ENCODE assay signal across 15 mouse cellular contexts in genomic region chr11:119817898-119818297, GRCm38 (mm10).
DNase-seq lines count a peak whose midpoint lies in the region; ATAC-seq and TF ChIP-seq lines count a peak whose summit lies in the region.
"Had no signal": no experiment of that assay in that cellular context is flagged by ENCODE, and none has a peak within 500 bp of the region (broad histone marks: within the 10 kb centered on the region; RNA-seq: fewer than 3 reads in every experiment).

No protein-coding gene starts in this region.

- no peak overlapping the region for H3K4me3 ChIP-seq in heart, embryonic 15.5 days
- no peak overlapping the region for H3K4me3 ChIP-seq in MEL (ENCODE audit: control insufficient read depth in 1 of 2, insufficient read depth in 1 of 2, low read depth in 2 of 2, low read length in 2 of 2)
- no peak overlapping the region for H3K4me3 ChIP-seq in intestine, postnatal 0 days (ENCODE audit: low read depth, low read length)
- H3K4me3 ChIP-seq: heart, adult 2 months; limb, embryonic 12.5 days had no signal

- 61% methylated on average over 3 of the region's 3 CpGs for WGBS in heart, embryonic 15.5 days
- 71% methylated on average over 3 of the region's 3 CpGs for WGBS in intestine, postnatal 0 days

- no peak overlapping the region for H3K9ac ChIP-seq in heart, embryonic 15.5 days
- no peak overlapping the region for H3K9ac ChIP-seq in MEL (ENCODE audit: control insufficient read depth, low read depth, low read length, poor library complexity, severe bottlenecking)
- no peak overlapping the region for H3K9ac ChIP-seq in intestine, postnatal 0 days (ENCODE audit: low read depth, low read length)
- H3K9ac ChIP-seq: hindbrain, embryonic 14.5 days; limb, embryonic 12.5 days had no signal

- no peak for TF ChIP-seq CTCF in MEL (IDR thresholded peaks at IDR 0.05 in 2 of 3, conservative IDR thresholded peaks at IDR 0.05 in 1 of 3; ENCODE audit: control insufficient read depth in 1 of 3, insufficient read depth in 1 of 3, low read depth in 2 of 3, low read length in 3 of 3, poor library complexity in 1 of 3, severe bottlenecking in 1 of 3)
- TF ChIP-seq CTCF in intestine, postnatal 0 days (IDR thresholded peaks at IDR 0.05; ENCODE audit: low read depth) = no peak

- TF ChIP-seq RAD21 in MEL (IDR thresholded peaks at IDR 0.05; ENCODE audit: low read depth, low read length) = no peak

- H3K9me3 ChIP-seq in heart, embryonic 15.5 days (replicated peaks) = no peaks in the 10 kb centered on the region
- H3K9me3 ChIP-seq in MEL (replicated peaks; ENCODE audit: insufficient read depth, low read length) = no peaks in the 10 kb centered on the region
- H3K9me3 ChIP-seq in intestine, postnatal 0 days (ENCODE audit: control insufficient read depth) = no peaks in the 10 kb centered on the region
- H3K9me3 ChIP-seq: limb, embryonic 12.5 days had no signal

- no peak overlapping the region for H3K27ac ChIP-seq in heart, embryonic 15.5 days
- peak overlapping the region; percentile 35 for H3K27ac ChIP-seq in MEL (ENCODE audit: control insufficient read depth, low read depth, low read length)
- no peak overlapping the region for H3K27ac ChIP-seq in intestine, postnatal 0 days (ENCODE audit: low read depth, low read length)
- H3K27ac ChIP-seq: heart, adult 2 months; hindbrain, embryonic 14.5 days had no signal

- H3K4me2 ChIP-seq in heart, embryonic 15.5 days = no peak overlapping the region
- H3K4me2 ChIP-seq in intestine, postnatal 0 days (replicated peaks; ENCODE audit: low read depth) = no peak overlapping the region
- H3K4me2 ChIP-seq: hindbrain, embryonic 14.5 days; limb, embryonic 12.5 days had no signal

- DNase-seq in heart, adult 8-10 months (ENCODE audit: low spot score) = no peak
- DNase-seq in MEL (ENCODE audit: low read depth, low spot score) = no peak
- peak; percentile 93 for DNase-seq in Muller cell, postnatal 12 days (ENCODE audit: inconsistent ontology term)
- DNase-seq in cerebellum, postnatal 25 days = peak; percentile 58 to 66
- no peak for DNase-seq in ovary, postnatal 14 days (ENCODE audit: low spot score)
- DNase-seq: adrenal gland, adult 8-10 months; heart, adult 2 months; kidney, adult 18-20 months; kidney, postnatal 36 days; layer of hippocampus, postnatal 36 days; lung, adult 2 months had no signal

- no peaks in the 10 kb centered on the region for H3K27me3 ChIP-seq in heart, embryonic 15.5 days
- H3K27me3 ChIP-seq in MEL (ENCODE audit: control insufficient read depth in 1 of 2, insufficient read depth in 2 of 2, low read length in 2 of 2) = no peaks in the 10 kb centered on the region
- H3K27me3 ChIP-seq in intestine, postnatal 0 days (replicated peaks; ENCODE audit: control insufficient read depth, insufficient read depth, low read length) = no peaks in the 10 kb centered on the region
- H3K27me3 ChIP-seq: limb, embryonic 12.5 days had no signal

- no peak for TF ChIP-seq EP300 in MEL (IDR thresholded peaks at IDR 0.05; ENCODE audit: low read depth in 1 of 2, low read length in 2 of 2)

- H3K36me3 ChIP-seq in heart, embryonic 15.5 days = peaks cover 14% of the 10 kb centered on the region; the same call in 1 of the 2 replicates
- H3K36me3 ChIP-seq in MEL (ENCODE audit: control insufficient read depth in 1 of 2, insufficient read depth in 2 of 2, low read length in 2 of 2) = peaks cover 2 to 23% of the 10 kb centered on the region in 2 experiments; a peak in 3 of 4 replicates
- H3K36me3 ChIP-seq in intestine, postnatal 0 days (ENCODE audit: control insufficient read depth, insufficient read depth) = peaks cover 32% of the 10 kb centered on the region

- peaks cover 15% of the 10 kb centered on the region for H3K4me1 ChIP-seq in heart, embryonic 15.5 days (replicated peaks)
- H3K4me1 ChIP-seq in MEL (ENCODE audit: control insufficient read depth in 1 of 2, insufficient read depth in 2 of 2, low read length in 2 of 2) = peaks cover 10 to 20% of the 10 kb centered on the region in 2 experiments
- H3K4me1 ChIP-seq in intestine, postnatal 0 days (replicated peaks; ENCODE audit: control insufficient read depth, insufficient read depth, low read length) = no peaks in the 10 kb centered on the region

- no peak for TF ChIP-seq POLR2A in MEL (IDR thresholded peaks at IDR 0.05; ENCODE audit: control insufficient read depth in 1 of 2, insufficient read depth in 1 of 2, low read depth in 1 of 2, low read length in 2 of 2, poor library complexity in 1 of 2)

- H3K79me2 ChIP-seq in MEL (ENCODE audit: control insufficient read depth, insufficient read depth, low read length, poor library complexity) = no peaks in the 10 kb centered on the region

- ATAC-seq in heart, embryonic 15.5 days (replicated peaks; ENCODE audit: insufficient number of reproducible peaks, insufficient read depth, low FRiP score, low read depth) = peak; percentile 53; the same call in 1 of the 2 replicates
- ATAC-seq in intestine, postnatal 0 days = no peak

TF ChIP-seq in MEL, 35 proteins besides CTCF, POLR2A, EP300 and RAD21:
- TF ChIP-seq TCF12 (IDR thresholded peaks at IDR 0.05; ENCODE audit: low read depth, low read length) (no peak), GATA1 (IDR thresholded peaks at IDR 0.05; ENCODE audit: low read depth, low read length) (no peak), MYB (IDR thresholded peaks at IDR 0.05; ENCODE audit: low read depth, low read length) (0 out of 2 replicates have a peak, but pooled peaks have one; percentile 26)
TF ChIP-seq in MEL: peak in this region for 1.

Comparison
In these comparisons a context has a peak if more than half of its experiments do, and no peak if none do; other contexts are left out.
1. DNase-seq: peak in Muller cell, postnatal 12 days (single experiment) and cerebellum, postnatal 25 days (2 of 2); none in heart, adult 8-10 months (single experiment), MEL (single experiment) and ovary, postnatal 14 days (single experiment).